Mouse (Mus musculus) kidney, postnatal 4 days (tissue): ENCODE results near the gene Sos2.
"Not testable (repeated sequence)": the region's sequence is repeated elsewhere in the genome, so short reads cannot be mapped to it uniquely, and the experiment has no call there.

ENCODE experiments used
- DNase-seq, 2 experiments: peaks; one replicate each; pipeline ENCODE4 v3.0.0; 2021; ENCODE audit warnings: mixed read lengths in 2 of 2

Sos2 gene

DNA sequence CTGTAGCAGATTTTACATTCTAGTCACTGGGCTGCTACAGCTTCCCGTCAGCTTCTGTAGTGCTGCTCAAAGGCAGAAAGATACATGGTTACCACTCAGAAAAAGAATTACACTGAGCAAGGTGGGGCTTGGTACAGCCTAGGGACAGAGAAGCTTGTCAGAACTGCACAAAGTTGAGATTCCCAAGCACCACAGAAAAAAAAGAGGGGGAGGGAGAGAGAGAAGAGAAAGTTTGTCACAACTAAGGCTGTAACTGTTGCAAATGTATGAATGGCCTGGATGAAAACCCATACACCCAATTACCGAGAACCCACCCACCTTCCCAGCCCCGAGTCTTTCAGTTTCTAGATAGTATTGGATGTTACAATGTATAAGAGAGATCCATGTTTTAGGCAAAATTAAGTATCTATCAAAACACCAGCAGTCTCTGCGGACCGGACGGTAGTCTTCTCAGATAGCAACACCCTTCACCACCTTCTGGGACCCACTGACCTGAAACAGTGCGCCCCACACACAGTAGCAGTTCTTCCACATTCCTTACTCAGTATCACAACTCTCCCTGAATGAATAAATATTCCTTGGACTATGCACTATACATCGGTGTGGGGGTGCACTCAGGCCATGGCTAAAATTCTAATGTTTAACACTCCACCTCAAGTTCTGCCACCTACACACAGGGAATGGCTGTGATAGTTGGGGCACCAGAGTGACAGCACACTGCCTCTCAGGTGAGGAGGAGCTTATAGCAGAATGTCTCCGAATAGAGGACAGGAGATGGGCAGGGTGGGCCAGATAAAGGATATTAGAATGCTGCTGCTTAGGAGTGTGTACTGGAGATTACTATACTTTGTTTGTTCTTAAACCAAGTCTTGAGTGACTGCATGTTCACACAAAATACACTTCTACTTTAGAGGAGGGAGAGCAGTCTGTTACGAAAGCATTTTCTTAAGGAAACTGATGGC lies 6.8 kb downstream of the Sos2 start:
- DNase-seq = no peak

DNA sequence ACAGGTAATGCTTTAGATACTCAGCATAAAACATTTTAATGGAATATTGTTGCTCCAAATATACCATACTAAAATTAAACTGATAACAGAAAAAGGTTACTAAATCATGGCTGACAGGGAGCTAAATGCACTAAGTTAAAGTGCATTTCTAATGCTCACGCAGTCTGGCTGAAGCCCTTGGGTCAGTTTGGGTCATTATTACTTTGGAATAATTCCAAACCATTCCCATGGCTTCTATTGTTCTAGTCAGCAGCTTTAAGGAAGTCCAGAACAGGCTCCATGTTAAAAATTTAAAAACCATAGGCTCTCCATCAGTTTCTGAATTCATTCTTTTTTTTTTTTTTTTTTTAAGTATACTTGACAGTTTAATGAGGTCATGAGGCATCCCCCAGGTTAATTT lies 7.5 kb downstream of the Sos2 start:
- no peak for DNase-seq

DNA sequence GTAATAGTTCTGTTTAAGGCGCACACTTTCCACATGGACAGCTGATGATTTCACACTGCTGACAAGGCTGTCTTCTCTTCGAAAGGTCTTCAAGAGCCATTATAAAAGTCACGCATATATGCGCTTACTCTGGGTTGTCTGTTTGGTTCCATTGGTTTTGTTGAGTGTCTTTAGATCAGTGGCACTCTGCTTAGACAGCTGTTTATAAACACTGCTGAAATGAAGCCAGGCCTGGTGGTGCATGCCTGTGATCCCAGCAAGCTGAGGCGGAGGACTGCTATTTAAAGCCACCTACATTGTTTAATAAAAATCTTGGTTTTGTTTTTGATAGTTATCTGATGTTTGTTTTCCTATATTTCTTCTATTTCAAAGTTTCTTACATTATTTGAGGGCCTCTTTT lies 14.9 kb downstream of the Sos2 start:
- no peak for DNase-seq

DNA sequence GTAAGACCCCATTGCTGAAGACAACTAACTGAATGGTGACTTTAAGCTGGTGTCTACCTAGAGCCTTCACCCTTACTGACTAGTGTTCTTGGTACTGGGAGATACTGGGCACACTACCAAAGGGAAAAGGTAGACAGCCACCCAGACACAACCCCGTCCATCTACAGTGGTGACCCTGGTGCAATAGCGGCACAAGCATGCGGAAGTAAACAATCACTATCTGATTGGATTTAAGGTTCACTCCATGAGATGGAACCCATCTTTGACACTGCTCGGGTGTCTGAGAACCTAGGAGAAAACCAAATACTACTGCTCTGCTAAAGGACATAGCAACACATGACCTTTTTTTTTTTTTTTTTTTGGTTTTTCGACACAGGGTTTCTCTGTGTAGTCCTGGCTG lies 20.0 kb downstream of the Sos2 start:
- no peak for DNase-seq

DNA sequence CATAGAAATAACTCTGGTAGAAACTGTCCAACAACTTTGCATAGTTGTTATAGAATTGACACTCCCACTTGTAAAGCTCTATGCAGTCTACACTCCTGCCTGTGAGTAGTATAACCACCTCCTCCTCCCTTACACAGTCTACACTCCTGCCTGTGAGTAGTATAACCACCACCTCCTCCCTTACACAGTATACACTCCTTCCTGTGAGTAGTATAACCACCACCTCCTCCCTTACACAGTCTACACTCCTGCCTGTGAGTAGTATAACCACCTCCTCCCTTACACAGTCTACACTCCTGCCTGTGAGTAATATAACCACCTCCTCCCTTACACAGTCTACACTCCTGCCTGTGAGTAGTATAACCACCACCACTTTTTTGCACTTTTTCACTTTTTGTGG lies 27.7 kb downstream of the Sos2 start:
- not testable (repeated sequence) for DNase-seq

DNA sequence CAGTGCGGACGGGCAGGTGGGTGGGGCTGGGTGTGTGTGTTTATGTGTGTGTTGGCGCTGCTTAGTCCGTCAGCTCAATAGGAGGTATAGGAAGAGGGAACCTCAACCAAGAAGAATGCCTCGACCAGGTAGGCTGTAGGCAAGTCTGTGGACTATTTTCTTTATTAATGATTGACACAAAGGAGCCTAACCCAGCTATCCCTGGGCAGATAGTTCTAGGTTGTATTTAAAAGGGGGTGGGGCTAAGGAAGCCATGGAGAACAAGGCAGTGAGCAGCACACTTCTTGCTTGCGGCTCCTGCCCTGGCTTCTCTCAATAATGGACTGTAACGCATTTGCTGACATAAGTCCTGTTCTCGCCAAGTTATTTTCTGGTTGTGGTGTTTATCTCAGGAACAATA lies 32.1 kb downstream of the Sos2 start:
- DNase-seq = peak in 1 of 2 experiments; percentile 10

DNA sequence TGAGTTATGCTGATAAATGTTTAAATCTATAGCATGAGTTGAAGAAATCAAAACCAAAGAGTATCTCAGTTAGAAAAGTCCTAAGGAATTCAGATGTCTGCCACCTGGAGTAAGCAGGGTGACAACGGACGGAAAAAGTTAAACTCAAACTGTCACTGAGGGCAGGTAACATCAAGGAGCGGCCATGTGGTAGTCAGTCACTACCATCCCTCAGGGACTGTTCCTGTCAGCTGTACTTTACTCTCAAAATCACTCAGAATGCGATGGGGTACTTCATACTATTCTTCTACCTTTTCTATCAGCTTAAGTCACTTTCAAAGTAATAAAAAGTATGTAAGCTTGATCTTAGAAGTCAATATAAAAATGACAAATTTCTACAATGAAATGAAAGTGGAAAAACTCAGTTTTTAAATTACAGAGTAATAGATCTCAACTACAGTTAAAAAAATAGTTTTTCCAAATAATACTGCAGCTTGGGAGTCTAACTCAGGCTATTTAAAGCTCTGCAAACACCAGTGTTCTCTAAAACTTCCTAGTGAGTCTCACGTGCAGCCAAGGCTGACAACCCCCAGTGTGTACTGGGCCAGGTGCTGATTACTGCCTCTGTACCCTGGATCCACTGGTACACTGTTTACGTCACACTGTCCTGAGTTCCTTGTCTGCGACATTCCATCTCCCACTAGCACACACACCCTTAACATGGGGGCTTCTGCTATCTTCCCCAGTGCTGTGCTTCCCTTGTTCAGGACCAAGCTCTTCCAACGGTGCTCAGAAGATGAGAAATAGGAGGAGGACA lies 35.6 kb downstream of the Sos2 start:
- DNase-seq = no peak

DNA sequence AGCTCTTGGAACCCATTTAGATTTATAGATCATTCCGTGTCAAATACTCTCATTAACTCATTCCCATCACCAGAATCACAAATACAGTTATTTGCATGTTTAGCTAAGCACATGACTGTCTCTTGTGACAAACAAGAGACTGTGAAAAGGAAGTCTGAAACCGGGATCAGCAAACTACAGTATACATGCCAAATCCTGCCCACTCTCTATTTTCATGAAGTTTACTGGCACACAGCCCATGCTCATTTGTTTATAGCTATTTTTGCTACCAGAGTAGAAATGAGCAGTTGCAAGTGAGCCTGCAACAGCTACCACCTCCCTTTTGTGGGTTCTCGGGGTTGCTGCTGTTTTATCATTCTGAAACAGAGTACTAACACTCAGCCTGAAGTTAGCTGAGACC lies 36.8 kb downstream of the Sos2 start:
- peak in 1 of 2 experiments; percentile 14 for DNase-seq

DNA sequence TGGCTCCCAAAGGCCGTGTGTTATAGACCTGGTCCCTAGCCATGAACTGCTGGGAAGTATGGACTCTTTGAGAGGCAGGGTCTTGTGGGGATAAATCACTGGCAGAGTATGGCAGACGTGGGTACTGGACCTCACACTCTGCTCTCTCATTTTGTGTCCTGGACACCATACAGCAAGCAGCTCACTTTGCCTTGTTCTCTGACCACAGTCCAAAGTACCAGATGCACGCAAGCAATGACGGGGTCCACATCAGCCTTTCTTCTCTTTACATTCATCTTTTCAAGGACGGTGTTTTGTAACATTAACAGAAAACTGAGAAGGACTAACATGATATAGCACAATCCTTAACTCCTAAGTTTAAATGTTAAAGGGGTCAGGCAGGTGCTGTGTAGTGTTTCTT lies 38.8 kb downstream of the Sos2 start:
- DNase-seq = no peak

DNA sequence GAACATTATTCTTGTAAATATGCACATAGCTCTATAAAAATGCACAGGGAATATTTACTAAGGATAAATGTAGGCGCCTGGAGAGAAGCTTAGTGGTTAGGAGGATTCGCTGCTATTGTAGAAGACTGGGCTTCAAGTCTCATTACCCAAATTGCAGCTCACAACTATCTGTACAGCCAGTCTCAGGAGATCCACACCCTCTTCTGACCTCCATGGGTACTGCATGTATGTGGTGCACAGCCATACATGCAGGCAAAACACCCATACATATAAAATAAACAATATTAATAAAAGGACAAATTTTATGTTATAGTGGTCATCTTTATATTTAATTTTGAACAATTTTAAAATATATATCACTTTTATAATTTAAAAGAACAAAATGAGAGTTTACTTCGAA lies 46.9 kb downstream of the Sos2 start:
- peak; percentile 31 to 49 for DNase-seq

DNA sequence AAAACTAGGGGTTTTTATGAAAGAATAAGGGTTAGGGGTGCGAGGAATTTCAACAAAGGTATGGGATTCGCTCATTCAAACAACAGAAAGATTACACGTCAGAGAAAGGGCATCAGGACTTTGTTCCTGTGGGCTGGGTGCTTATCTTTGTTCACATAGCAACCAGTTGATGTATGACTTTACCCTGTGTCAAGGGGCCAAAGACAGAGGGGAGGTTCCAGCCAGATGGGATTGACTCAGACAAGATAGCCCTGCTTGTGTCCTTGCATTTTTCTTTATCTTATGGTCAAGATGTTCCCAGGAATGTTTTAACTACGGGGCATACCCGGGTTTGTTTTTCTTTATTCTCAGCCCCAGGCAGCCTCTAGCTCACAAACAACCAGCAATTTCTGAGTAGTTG lies 63.1 kb downstream of the Sos2 start:
- DNase-seq = not testable (repeated sequence)

DNA sequence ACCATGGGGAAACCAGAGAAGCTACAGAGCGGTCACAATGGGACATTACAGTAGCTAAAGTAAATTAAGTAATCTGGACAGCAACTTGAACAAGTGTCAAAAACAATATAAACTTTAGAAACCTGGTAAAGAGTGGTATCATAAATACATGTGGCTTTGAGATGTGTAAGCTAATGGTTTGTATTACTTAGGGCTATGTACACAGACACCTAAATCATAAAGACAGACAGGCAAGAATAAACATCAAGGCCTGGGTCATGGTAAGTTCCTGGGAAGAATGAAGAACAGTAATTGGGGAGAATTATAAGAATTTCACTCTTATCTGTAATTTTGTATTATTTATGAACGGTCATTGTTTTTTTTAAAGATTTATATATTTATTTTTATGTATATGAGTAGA lies 77.3 kb downstream of the Sos2 start:
- DNase-seq = no peak

DNA sequence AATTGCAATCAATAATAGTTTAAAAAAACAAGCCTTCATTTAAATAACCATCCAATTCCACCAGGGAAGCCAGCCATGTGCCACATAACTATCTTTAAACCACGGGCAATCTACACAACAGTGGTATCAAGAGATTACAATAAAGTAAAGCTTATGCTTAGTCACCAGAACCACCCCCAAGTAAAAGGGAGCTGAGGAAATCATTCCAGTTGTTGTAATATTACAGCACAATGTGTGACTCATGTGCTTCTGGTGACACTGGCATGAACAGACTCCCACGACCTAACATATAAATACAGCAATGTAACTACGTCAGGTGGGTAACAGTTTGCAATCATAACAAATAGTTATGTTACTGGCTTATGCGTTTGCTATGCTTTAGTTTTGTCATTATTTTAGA lies 84.2 kb downstream of the Sos2 start:
- no peak for DNase-seq

DNA sequence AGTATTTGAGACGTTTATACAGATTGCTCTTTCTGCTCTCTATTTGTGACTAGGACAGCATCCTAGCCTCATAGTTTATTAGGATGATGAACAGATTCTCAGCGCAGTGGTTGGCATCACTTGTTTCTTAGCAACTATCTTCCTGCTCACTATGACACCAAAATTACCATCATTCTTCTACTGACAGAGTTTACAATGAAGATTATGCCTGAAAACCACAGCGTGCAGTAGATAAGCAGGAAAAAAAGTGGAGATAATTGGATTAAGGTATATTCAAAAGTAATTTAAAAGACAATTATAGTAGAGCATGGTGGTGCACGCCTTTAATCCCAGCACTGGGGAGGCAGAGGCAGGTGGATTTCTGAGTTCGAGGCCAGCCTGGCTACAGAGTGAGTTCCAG lies 88.5 kb downstream of the Sos2 start:
- no peak for DNase-seq

DNA sequence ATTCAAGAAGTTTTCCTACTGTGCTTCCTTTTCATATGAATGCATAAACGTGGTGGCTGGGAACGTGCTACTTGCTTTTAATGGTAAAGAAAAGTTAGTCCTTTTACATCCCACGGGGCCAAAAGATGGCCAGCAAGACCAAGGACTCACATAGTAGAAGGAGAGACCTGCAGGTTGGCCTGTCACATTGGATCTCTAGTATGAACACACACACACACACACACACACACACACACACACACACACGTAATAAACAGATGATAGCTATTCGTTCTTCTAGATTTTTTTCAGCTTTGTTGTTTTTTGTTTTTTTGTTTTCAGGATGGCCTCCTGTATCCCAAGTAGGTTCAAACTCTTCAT lies 98.4 kb downstream of the Sos2 start:
- DNase-seq = no peak

DNA sequence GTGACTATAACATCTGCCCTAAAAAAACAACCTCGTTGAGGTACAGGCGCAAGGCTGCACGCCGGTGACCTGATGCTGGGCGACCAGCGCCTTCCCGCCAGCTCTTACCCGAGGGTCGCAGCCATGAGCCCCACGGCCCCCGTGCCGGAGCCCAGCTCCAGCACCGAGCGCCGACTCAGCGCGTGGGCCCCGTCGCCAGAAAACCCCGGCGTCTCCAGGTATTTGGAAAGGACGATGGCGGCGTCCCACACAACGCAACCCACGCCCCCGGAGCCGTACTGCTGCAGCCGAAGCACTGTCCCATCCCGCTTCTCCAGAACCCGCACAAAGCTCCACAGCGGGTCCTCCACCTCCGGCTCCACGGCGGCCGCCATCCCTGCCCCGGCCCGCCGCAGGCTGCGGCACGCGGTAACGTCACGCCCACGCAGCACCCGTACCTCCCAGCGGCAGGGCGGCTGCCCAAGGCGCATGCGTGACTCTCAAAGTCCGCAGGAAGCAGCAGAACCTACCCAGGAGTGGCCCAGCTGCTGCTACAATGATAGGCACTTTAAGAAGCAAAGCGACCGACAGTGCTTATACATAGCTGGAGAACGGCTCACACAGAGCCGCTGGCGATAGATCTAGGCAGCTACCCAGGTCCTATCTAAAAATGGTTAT lies 98.9 kb downstream of the Sos2 start, which contains the start of gene Vcpkmt:
Gene Vcpkmt, minus strand, starts transcription at position 416 of the 657 bp plus-strand sequence.
- peak; percentile 92 to 94 for DNase-seq

DNA sequence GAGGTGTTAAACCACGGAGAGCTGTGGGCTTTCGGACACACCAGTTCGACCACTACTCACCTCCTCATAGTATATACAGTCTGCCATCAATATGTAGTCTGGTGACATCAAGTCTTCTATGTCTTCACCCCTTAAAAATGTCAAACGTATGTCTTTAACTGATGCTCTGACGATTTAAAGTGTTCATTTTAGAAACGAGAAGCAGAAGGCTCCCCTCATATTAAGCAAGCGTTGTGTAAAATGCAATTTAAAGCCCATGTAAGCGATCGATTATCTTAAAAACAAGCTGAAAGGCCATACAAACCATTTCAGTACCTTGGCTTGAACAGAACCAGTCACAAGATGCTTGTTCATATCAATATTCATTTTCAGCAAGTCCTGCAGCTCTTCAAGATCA lies 99.4 kb downstream of the Sos2 start:
- no peak for DNase-seq

DNA sequence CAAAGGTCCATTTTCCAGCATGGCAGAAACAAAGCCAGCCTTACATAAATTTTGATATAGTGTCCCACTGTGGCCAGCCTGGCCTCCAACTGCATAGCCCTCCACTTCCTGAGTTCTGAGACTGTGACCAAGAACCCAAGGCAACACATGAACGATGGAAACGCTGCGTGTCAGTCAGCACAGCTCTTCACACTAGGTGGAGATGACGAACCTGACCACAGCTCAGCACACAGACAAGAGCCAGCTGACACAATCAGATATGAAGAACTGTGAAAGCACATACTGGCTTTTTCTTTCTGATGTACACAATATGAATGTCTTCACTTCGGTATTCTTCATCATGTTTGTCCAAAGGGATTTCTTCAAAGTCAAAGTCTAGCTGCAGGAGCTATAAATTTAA lies 102.0 kb downstream of the Sos2 start:
- no peak for DNase-seq

DNA sequence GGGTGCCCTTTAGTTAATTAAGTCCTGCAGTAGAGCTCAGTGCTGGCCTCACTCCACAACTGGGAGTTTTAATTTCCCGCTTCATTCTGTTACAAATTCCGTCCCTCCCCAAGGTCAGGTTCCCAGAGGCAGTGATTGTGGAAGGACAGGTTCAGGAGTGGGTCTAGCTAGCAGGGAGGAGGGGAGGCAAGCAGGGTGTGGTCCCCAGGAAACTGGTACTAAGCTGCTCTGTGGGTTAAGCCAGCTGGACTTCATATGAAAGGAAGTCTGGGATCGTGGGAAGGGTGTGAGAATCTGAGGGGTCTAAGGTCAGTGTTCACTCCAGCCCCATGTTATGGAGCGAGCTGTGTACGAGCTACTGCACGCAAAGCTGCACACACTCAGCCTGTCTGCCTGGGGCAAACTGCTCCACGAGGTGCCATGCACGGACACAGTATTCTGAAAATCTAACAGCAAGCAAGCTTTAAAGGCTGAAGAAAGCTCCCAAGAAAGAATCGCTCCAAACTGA lies 105.5 kb downstream of the Sos2 start:
- DNase-seq = no peak

DNA sequence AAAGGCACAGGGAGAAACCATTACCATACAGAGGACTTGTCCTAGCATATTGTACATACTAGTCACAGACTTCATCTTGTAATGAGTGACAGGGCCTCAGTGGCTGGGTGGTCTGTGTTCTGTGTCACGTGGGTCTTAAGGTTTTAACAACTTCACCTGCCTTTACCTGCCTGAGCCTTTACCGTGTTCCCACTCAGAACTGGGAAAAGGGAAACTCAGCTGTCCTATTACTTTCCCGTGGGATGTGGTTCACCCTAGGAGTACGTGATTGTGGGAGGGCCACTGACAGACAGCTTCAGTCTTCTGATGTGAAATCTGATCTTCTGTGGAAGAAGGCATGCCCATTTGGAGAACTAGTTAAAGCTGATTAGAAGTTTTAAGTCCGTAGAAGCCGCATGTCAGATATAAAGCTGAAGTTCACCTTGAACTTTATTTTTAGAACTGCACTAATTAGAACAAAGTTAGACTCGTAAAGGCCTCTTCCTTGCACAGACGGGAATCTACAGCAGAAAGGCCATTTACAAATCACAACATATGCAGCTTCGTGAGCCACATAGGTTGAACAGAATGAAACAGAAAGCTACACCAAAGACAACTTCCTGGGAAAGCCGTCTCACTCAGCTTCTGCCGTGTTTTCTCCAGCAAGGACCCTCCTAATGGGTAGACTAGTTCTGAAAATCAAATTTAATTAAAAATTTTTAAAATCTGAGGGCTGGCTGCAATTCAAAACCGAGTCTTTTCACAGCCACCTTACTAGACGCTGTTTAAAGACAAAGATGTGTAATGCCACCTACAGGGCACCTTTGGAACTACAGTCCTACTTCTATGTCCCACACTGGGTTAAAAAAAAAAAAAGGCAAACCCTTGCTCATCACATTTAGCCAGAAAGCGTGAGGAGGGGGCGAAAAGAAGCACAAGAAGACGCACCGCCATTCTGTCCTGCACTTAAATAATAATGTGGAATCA lies 107.5 kb downstream of the Sos2 start:
- peak; percentile 81 to 87 for DNase-seq

DNA sequence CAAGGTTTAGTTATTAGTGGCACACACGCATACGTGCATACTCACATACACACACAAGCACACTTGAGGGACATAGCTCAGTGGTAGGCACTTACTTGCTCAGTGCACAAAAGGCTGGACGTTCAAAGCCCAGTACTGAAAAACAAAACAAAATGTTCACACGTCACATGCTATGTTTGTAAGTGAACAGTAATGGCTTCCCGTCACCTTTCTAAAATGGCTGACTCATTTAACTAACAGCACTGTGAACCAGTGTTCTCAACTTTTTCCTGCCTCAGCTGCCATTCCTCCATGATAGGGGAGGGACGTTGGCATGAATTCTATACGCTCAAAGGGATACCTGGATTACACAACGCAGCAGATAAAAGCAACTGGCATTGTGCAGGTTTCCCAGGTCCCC lies 108.4 kb downstream of the Sos2 start:
- no peak for DNase-seq

DNA sequence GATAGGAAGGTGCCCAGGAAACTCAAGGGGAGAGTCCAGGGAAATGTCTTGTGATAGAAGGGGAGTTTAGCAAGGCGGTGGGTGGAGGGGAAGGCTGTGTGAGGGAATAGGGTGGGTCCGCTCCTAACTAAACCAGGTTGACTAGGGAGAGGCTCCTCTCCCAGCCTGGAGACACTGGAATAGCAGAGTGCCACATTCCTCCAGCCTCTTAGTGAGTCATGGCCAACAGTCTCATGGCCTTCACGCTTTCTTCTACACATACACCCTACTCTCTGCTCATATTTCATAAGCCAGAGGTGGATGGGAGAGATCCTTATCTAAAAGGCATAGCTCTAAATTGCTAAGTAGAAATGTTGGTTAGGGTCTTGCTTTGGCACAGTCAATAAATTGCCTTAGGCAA lies 111.7 kb downstream of the Sos2 start:
- no peak for DNase-seq
